Mouse (Mus musculus) adrenal gland (tissue): Measurements from ENCODE around the gene Cbx5.
"Not testable (repeated sequence)": the region's sequence is repeated elsewhere in the genome, so short reads cannot be mapped to it uniquely, and the experiment has no call there.

Experiments
- intact Hi-C: fragments of 180-260 bp; cut with DNase I; formaldehyde crosslinking; loops from one replicate; pipeline ENCODE4 v1.15.1; 2025

Cbx5 gene

GRCm38 (mm10) chr15:103251595-103251994 is 12.0 kb upstream of the Cbx5 start:
- intact Hi-C loops, result loop anchor here (2.0 kb wide), 1 partner anchor 55 kb away; no protein-coding TSS in a partner anchor

- intact Hi-C loops, result loop anchor here (2.0 kb wide), 1 partner anchor 57 kb away; no protein-coding TSS in a partner anchor
These were observed 10.7 kb upstream of the Cbx5 start for GRCm38 (mm10) chr15:103250195-103250740.

- intact Hi-C loops, result not testable (repeated sequence)
These were observed 9.9 kb upstream of the Cbx5 start for GRCm38 (mm10) chr15:103249511-103249910.

- intact Hi-C loops, result no loop called here
These were observed 9.0 kb upstream of the Cbx5 start for GRCm38 (mm10) chr15:103248401-103249313.

GRCm38 (mm10) chr15:103247782-103248400 is 8.3 kb upstream of the Cbx5 start:
- intact Hi-C loops, result no loop called here

- intact Hi-C loops, result no loop called here
These were observed 7.6 kb upstream of the Cbx5 start for GRCm38 (mm10) chr15:103247078-103247781.

- intact Hi-C loops, result no loop called here
These were observed 6.0 kb upstream of the Cbx5 start for GRCm38 (mm10) chr15:103245616-103246015.

GRCm38 (mm10) chr15:103242885-103243284 is 3.3 kb upstream of the Cbx5 start:
- intact Hi-C loops, result no loop called here

GRCm38 (mm10) chr15:103241071-103242018 is 1.7 kb upstream of the Cbx5 start:
- intact Hi-C loops, result not testable (repeated sequence)

- intact Hi-C loops, result no loop called here
These were observed 778 bp upstream of the Cbx5 start, which contains the start of gene Hnrnpa1 for GRCm38 (mm10) chr15:103240160-103241028. Gene Hnrnpa1 (plus strand): TSS chr15:103240432.

- intact Hi-C loops, result no loop called here
These were observed 409 bp downstream of the Cbx5 start for GRCm38 (mm10) chr15:103239130-103239684.

GRCm38 (mm10) chr15:103237295-103237694 is 2.3 kb downstream of the Cbx5 start:
- intact Hi-C loops, result no loop called here

GRCm38 (mm10) chr15:103233119-103233518 is 6.5 kb downstream of the Cbx5 start:
- intact Hi-C loops, result no loop called here

- intact Hi-C loops, result no loop called here
These were observed 10.7 kb downstream of the Cbx5 start for GRCm38 (mm10) chr15:103228904-103229303.

GRCm38 (mm10) chr15:103227572-103227971 is 12.0 kb downstream of the Cbx5 start:
- intact Hi-C loops, result no loop called here

GRCm38 (mm10) chr15:103227022-103227421 is 12.6 kb downstream of the Cbx5 start:
- intact Hi-C loops, result no loop called here

- intact Hi-C loops, result no loop called here
These were observed 15.5 kb downstream of the Cbx5 start for GRCm38 (mm10) chr15:103224161-103224560.

GRCm38 (mm10) chr15:103221386-103221785 is 18.2 kb downstream of the Cbx5 start:
- intact Hi-C loops, result no loop called here

GRCm38 (mm10) chr15:103220785-103221184 is 18.8 kb downstream of the Cbx5 start:
- intact Hi-C loops, result no loop called here
